ENCODE assay signal across 11 mouse cellular contexts in genomic region chr7:125972174-125972672, GRCm38 (mm10).
DNase-seq lines count a peak whose midpoint lies in the region; ATAC-seq and TF ChIP-seq lines count a peak whose summit lies in the region.
"Had no signal": no experiment of that assay in that cellular context is flagged by ENCODE, and none has a peak within 500 bp of the region (broad histone marks: within the 10 kb centered on the region; RNA-seq: fewer than 3 reads in every experiment).

No protein-coding gene starts in this region.

- intact Hi-C loops in heart, postnatal 25 days (cut with DNase I) = loop anchor here (2.0 kb wide), 1 partner anchor 25 kb away; no protein-coding TSS in a partner anchor

- no peak for TF ChIP-seq POLR2A in thymus, adult 2 months (IDR thresholded peaks at IDR 0.05; ENCODE audit: control insufficient read depth, extremely low read depth, insufficient read depth, low read length, poor library complexity)

- H3K4me2 ChIP-seq in neural tube, embryonic 13.5 days = no peak overlapping the region
- no peak overlapping the region for H3K4me2 ChIP-seq in heart, embryonic 15.5 days
- H3K4me2 ChIP-seq in intestine, embryonic 16.5 days (ENCODE audit: low read depth, low read length) = no peak overlapping the region
- no peak overlapping the region for H3K4me2 ChIP-seq in liver, embryonic 11.5 days

- H3K9me3 ChIP-seq in neural tube, embryonic 13.5 days = no peaks in the 10 kb centered on the region
- no peaks in the 10 kb centered on the region for H3K9me3 ChIP-seq in heart, embryonic 15.5 days (replicated peaks)
- H3K9me3 ChIP-seq in intestine, embryonic 16.5 days (ENCODE audit: control insufficient read depth, low read length) = no peaks in the 10 kb centered on the region
- H3K9me3 ChIP-seq in liver, embryonic 11.5 days (ENCODE audit: control insufficient read depth, low read length) = no peaks in the 10 kb centered on the region

- peak; percentile 39 to 52 for DNase-seq in heart, adult 18-20 months
- no peak for DNase-seq in heart, postnatal 25 days (ENCODE audit: low spot score)
- no peak for DNase-seq in neural tube, embryonic 10.5 days (ENCODE audit: extremely low spot score, low spot score)
- DNase-seq in thymus, adult 2 months = no peak
- no peak for DNase-seq in liver, embryonic 11.5 days (ENCODE audit: low spot score)
- DNase-seq: embryo, embryonic 11 days; gastrocnemius, postnatal 14 days had no signal

- H3K4me1 ChIP-seq in neural tube, embryonic 13.5 days (replicated peaks) = peaks cover 14% of the 10 kb centered on the region
- H3K4me1 ChIP-seq in heart, embryonic 15.5 days (replicated peaks) = peaks cover 30% of the 10 kb centered on the region
- H3K4me1 ChIP-seq in thymus, adult 2 months (replicated peaks; ENCODE audit: control insufficient read depth, insufficient read depth, low read length) = no peaks in the 10 kb centered on the region
- no peaks in the 10 kb centered on the region for H3K4me1 ChIP-seq in intestine, embryonic 16.5 days (ENCODE audit: control insufficient read depth, insufficient read depth, low read length)
- no peaks in the 10 kb centered on the region for H3K4me1 ChIP-seq in liver, embryonic 11.5 days (replicated peaks; ENCODE audit: control insufficient read depth, insufficient read depth, low read length)

- H3K27ac ChIP-seq in neural tube, embryonic 13.5 days (replicated peaks) = no peak overlapping the region
- H3K27ac ChIP-seq in heart, embryonic 15.5 days = peak overlapping the region; percentile 82
- H3K27ac ChIP-seq in thymus, adult 2 months (ENCODE audit: control insufficient read depth, insufficient read depth, low read length) = no peak overlapping the region
- no peak overlapping the region for H3K27ac ChIP-seq in intestine, embryonic 16.5 days (ENCODE audit: low read length)
- H3K27ac ChIP-seq in liver, embryonic 11.5 days (ENCODE audit: low read depth, low read length) = no peak overlapping the region

- WGBS in neural tube, embryonic 13.5 days = 56% methylated on average over 7 of the region's 7 CpGs
- WGBS in heart, embryonic 15.5 days = 39% methylated on average over 7 of the region's 7 CpGs
- 64% methylated on average over 7 of the region's 7 CpGs for WGBS in thymus, adult 2 months
- WGBS in intestine, embryonic 16.5 days = 42% methylated on average over 7 of the region's 7 CpGs
- WGBS in liver, embryonic 11.5 days = 57% methylated on average over 7 of the region's 7 CpGs

- H3K36me3 ChIP-seq in neural tube, embryonic 13.5 days = no peaks in the 10 kb centered on the region
- H3K36me3 ChIP-seq in heart, embryonic 15.5 days = no peaks in the 10 kb centered on the region
- no peaks in the 10 kb centered on the region for H3K36me3 ChIP-seq in thymus, adult 2 months (ENCODE audit: control insufficient read depth, insufficient read depth, low read length)
- no peaks in the 10 kb centered on the region for H3K36me3 ChIP-seq in intestine, embryonic 16.5 days (ENCODE audit: control insufficient read depth, insufficient read depth, low read length)
- no peaks in the 10 kb centered on the region for H3K36me3 ChIP-seq in liver, embryonic 11.5 days (ENCODE audit: control insufficient read depth, insufficient read depth, low read length)

- TF ChIP-seq CTCF in thymus, adult 2 months (IDR thresholded peaks at IDR 0.05; ENCODE audit: borderline replicate concordance, control insufficient read depth, extremely low read depth, insufficient read depth, low read length, poor library complexity) = no peak

- no peak overlapping the region for H3K4me3 ChIP-seq in neural tube, embryonic 13.5 days
- H3K4me3 ChIP-seq in heart, embryonic 15.5 days = no peak overlapping the region
- H3K4me3 ChIP-seq in thymus, adult 2 months (ENCODE audit: control insufficient read depth, insufficient read depth, low read length) = no peak overlapping the region
- no peak overlapping the region for H3K4me3 ChIP-seq in intestine, embryonic 16.5 days (ENCODE audit: low read length)
- H3K4me3 ChIP-seq in liver, embryonic 11.5 days (ENCODE audit: low read depth, low read length) = no peak overlapping the region

- H3K9ac ChIP-seq in neural tube, embryonic 13.5 days = 0 out of 2 replicates have a peak overlapping the region, but pooled peaks have one; percentile 12
- H3K9ac ChIP-seq in heart, embryonic 15.5 days = no peak overlapping the region
- H3K9ac ChIP-seq in intestine, embryonic 16.5 days (ENCODE audit: low read depth, low read length) = no peak overlapping the region
- no peak overlapping the region for H3K9ac ChIP-seq in liver, embryonic 11.5 days (ENCODE audit: low read depth, low read length)

- no peaks in the 10 kb centered on the region for H3K27me3 ChIP-seq in neural tube, embryonic 13.5 days
- H3K27me3 ChIP-seq in heart, embryonic 15.5 days = no peaks in the 10 kb centered on the region
- H3K27me3 ChIP-seq in thymus, adult 2 months (ENCODE audit: control insufficient read depth, insufficient read depth, low read length) = no peaks in the 10 kb centered on the region
- H3K27me3 ChIP-seq in intestine, embryonic 16.5 days (replicated peaks; ENCODE audit: control insufficient read depth, insufficient read depth, low read length) = no peaks in the 10 kb centered on the region
- no peaks in the 10 kb centered on the region for H3K27me3 ChIP-seq in liver, embryonic 11.5 days (replicated peaks; ENCODE audit: control insufficient read depth, insufficient read depth, low read length)

- no peak for ATAC-seq in neural tube, embryonic 13.5 days (ENCODE audit: low read depth)
- ATAC-seq in heart, embryonic 15.5 days (replicated peaks; ENCODE audit: insufficient number of reproducible peaks, insufficient read depth, low FRiP score, low read depth) = peak; percentile 69
- no peak for ATAC-seq in intestine, embryonic 16.5 days
- no peak for ATAC-seq in liver, embryonic 11.5 days (replicated peaks; ENCODE audit: low FRiP score)
- ATAC-seq: intestine, postnatal 0 days had no signal

Comparison
In these comparisons a context has a peak if more than half of its experiments do, and no peak if none do; other contexts are left out.
1. DNase-seq: peak in heart, adult 18-20 months (2 of 2); none in heart, postnatal 25 days (single experiment), neural tube, embryonic 10.5 days (single experiment), thymus, adult 2 months (single experiment) and liver, embryonic 11.5 days (single experiment).